Mouse (Mus musculus): ENCODE results near the gene Mslnl. TPM values are rescaled to one million over a fixed set of nuclear protein-coding genes. Genes with fewer than 3 reads are reported as not detected.

Gene Mslnl
- total RNA-seq, 2 experiments from 2014 or later, result 0.45 to 0.47 TPM

DNA sequence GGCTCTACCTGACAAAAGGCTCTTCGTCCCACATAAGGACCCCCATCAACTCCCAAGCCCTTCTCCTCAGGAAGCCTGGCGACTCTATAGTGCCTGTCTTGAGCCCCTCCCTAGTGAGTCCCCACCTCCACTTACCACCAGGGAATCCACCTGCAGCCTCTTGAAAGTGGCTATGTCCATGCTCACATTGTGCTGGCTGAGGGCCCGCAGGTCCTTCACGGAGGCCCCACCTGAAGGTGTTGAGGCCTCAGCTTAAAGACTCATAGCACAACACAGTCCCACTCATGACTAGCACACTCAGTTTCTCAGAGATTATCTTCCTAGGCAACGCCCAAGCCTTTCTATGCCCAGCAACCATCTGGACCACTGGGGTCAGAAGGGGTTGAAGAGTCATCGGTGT is 13.5 kb downstream of the Mslnl start:
- no peak for DNase-seq (ENCODE audit: extremely low spot score in 1 of 2, low spot score in 2 of 2)
- intact Hi-C loops (cut with DNase I), result no loop called here
- TF ChIP-seq CTCF (IDR thresholded peaks at IDR 0.05), result no peak
- H3K27ac ChIP-seq, result no peak overlapping the region
- no peak overlapping the region for H3K4me3 ChIP-seq

DNA sequence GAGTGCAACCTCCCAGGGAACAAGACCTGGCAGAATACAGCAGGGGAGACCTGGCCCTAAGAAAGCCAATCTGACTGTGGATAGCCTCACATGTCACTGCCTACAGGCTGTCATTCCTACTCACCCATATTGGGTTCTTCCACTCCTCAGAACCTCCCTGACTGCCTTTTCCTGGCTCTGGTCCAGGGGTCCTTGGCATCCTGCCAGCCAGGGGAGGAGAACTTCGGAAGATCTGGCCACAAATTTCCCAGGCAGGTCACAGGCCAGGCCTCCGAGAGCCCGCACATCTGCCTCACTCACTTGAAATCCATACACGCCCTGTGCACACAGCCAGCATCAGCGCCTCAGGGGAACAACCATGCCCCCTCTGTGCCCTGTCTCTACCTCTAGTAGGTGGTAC is 15.6 kb downstream of the Mslnl start:
- intact Hi-C loops (cut with DNase I), result no loop called here
- H3K4me3 ChIP-seq, result no peak overlapping the region
- TF ChIP-seq CTCF (IDR thresholded peaks at IDR 0.05), result no peak
- no peak overlapping the region for H3K27ac ChIP-seq
- peak in 1 of 2 experiments; percentile 31 for DNase-seq (ENCODE audit: extremely low spot score in 1 of 2, low spot score in 2 of 2)

- intact Hi-C loops (cut with DNase I), result no loop called here
- TF ChIP-seq CTCF (IDR thresholded peaks at IDR 0.05), result no peak
- no peak for DNase-seq (ENCODE audit: extremely low spot score in 1 of 2, low spot score in 2 of 2)
- no peak within 1 kb of the TSS for H3K27ac ChIP-seq
- H3K4me3 ChIP-seq, result no peak within 1 kb of the TSS
These were observed 18.4 kb downstream of the Mslnl start, which contains the start of gene Msln for GRCm38 (mm10) chr17:25754241-25754640. Gene Msln, minus strand, starts transcription at chr17:25754378.

- intact Hi-C loops (cut with DNase I), result no loop called here
- DNase-seq (ENCODE audit: extremely low spot score in 1 of 2, low spot score in 2 of 2), result no peak
- H3K27ac ChIP-seq, result no peak overlapping the region
These were observed 19.2 kb downstream of the Mslnl start for GRCm38 (mm10) chr17:25755086-25755485.

GRCm38 (mm10) chr17:25755627-25756377 is 20.0 kb downstream of the Mslnl start:
- intact Hi-C loops (cut with DNase I), result no loop called here
- DNase-seq (ENCODE audit: extremely low spot score in 1 of 2, low spot score in 2 of 2), result no peak
- H3K27ac ChIP-seq, result no peak overlapping the region
- H3K4me3 ChIP-seq, result no peak overlapping the region
- TF ChIP-seq CTCF (IDR thresholded peaks at IDR 0.05), result no peak

More at GRCm38 (mm10) chr17:25755086-25755485, 19.2 kb downstream of the Mslnl start:
- H3K4me3 ChIP-seq, result no peak overlapping the region
- TF ChIP-seq CTCF (IDR thresholded peaks at IDR 0.05), result no peak

DNA sequence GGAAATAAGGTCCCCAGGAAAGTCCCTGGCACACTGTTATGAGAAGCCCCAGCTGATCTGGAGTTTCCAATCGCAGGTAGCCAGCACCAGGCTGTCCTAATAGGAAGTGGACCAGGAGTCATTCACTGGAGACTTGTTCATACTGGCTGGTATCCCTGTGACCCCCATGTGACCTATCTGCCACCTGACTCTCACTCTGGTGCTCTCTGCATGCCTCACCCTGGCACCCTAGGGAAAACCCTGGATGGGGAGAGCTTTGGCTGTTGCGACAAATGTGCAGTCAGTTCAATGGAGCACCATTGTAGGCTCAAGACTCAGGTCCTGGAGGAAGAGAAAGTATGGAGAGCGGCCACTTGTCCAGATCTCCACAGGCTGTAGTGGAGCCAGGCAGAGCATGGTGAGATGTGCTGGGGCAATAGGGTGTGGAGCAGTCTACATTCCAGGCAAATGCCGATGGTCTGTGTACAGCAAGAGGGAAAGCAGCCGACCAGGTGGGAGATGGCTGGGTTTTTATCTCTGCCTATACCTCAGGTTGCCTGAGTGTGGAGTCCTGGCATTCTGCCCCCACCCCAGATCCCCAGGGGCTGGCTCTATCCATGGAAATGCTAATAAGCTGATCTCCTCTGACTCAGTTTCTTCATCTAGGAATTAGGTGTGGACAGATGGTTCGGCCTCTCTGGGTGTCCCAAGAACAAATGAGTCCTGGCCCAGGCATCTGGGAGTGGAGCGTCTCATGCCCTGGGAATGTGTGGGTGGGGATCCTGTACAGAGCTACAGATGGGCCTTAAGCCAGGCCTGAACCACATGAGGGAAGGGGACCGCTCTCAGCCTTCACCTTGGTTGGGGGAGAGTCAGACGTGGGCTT is 20.8 kb downstream of the Mslnl start:
- TF ChIP-seq CTCF (IDR thresholded peaks at IDR 0.05), result no peak
- DNase-seq (ENCODE audit: extremely low spot score in 1 of 2, low spot score in 2 of 2), result no peak
- intact Hi-C loops (cut with DNase I), result no loop called here
- Histone ChIP-seq H3K4me3 (no peak overlapping the region), H3K27ac (no peak overlapping the region)

- DNase-seq (ENCODE audit: extremely low spot score in 1 of 2, low spot score in 2 of 2), result no peak
- Histone ChIP-seq H3K4me3 (no peak overlapping the region), H3K27ac (no peak overlapping the region)
- intact Hi-C loops (cut with DNase I), result no loop called here
- no peak for TF ChIP-seq CTCF (IDR thresholded peaks at IDR 0.05)
These were observed 21.8 kb downstream of the Mslnl start for GRCm38 (mm10) chr17:25757691-25758090.

DNA sequence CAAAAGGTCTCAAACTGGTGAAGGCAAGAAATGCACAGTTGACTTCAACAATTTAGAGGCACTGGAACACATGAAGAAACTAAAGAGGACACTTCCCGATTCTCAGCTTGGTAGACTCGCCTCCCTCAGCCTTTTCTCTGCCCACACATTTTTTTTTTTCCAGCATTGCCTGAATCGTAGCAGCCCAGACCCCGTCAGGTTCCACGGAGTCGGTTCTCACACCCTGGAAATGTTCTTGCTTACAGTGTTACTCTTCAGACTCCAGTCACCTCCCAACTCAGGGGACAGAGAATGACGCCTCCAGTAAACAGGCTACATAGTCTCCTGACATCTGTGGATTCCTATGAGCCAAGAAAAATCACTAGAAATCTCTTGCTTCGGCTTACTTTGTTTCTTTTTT is 24.3 kb downstream of the Mslnl start:
- Histone ChIP-seq H3K4me3 (no peak overlapping the region), H3K27ac (peak overlapping the region; percentile 30; the same call in 1 of the 2 replicates)
- intact Hi-C loops (cut with DNase I), result no loop called here
- TF ChIP-seq CTCF (IDR thresholded peaks at IDR 0.05), result no peak
- peak in 1 of 2 experiments; percentile 25 for DNase-seq (ENCODE audit: extremely low spot score in 1 of 2, low spot score in 2 of 2)

- DNase-seq (ENCODE audit: extremely low spot score in 1 of 2, low spot score in 2 of 2), result peak in 1 of 2 experiments; percentile 17
- no peak overlapping the region for H3K4me3 ChIP-seq
- no peak for TF ChIP-seq CTCF (IDR thresholded peaks at IDR 0.05)
- H3K27ac ChIP-seq, result peak overlapping the region; percentile 58
- intact Hi-C loops (cut with DNase I), result no loop called here
These were observed 25.7 kb downstream of the Mslnl start for GRCm38 (mm10) chr17:25761561-25761970.

GRCm38 (mm10) chr17:25762591-25762990 is 26.7 kb downstream of the Mslnl start:
- Histone ChIP-seq H3K27ac (peak overlapping the region; percentile 58; the same call in 1 of the 2 replicates), H3K4me3 (no peak overlapping the region)
- intact Hi-C loops (cut with DNase I), result no loop called here
- DNase-seq (ENCODE audit: extremely low spot score in 1 of 2, low spot score in 2 of 2), result no peak
- no peak for TF ChIP-seq CTCF (IDR thresholded peaks at IDR 0.05)

DNA sequence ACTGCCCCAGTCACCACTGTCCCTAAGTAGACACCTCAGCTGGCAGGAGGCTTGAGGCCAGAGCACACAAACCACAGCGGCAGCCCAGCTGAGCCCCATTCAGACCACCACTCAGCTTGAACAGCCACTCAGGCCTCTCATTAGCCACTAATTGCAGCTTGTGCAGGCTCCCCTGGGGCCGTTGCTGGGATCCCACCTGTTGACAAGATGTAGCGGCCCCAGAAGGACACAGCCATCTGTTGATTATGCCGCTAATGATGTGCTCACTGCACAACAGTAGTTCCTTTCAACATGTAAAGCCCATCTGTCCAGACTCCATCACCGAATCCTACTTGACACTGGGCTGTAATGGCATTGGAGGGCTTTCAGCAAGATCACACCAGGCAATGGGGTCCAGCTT is 30.0 kb downstream of the Mslnl start:
- H3K4me3 ChIP-seq, result no peak overlapping the region
- no peak for TF ChIP-seq CTCF (IDR thresholded peaks at IDR 0.05)
- DNase-seq (ENCODE audit: extremely low spot score in 1 of 2, low spot score in 2 of 2), result no peak
- intact Hi-C loops (cut with DNase I), result no loop called here
- no peak overlapping the region for H3K27ac ChIP-seq

DNA sequence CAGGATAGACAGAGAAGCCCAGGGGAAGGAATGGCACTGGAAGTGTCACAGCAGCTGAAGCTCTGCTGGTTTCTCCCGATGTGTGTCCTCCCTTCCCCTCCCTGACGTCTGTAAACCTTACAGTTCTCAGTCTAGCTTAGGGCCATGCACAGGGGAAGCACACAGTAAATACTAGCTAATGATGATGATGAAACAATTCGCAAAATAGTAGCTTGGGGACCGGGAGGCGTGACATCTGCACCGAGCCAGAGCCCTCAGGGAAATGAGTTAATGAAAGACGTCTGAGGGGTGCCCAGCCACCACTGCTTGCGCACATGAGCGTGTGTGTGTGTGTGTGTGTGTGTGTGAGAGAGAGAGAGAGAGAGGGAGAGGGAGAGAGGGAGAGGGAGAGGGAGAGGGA is 33.5 kb downstream of the Mslnl start:
- no peak overlapping the region for H3K4me3 ChIP-seq
- no peak overlapping the region for H3K27ac ChIP-seq
- intact Hi-C loops (cut with DNase I), result no loop called here
- TF ChIP-seq CTCF (IDR thresholded peaks at IDR 0.05), result no peak
- no peak for DNase-seq (ENCODE audit: extremely low spot score in 1 of 2, low spot score in 2 of 2)
